Mouse (Mus musculus) left cerebral cortex, postnatal 10 days (tissue): ENCODE data around the gene Fgg. TPM values are rescaled to one million over a fixed set of nuclear protein-coding genes. Genes with fewer than 3 reads are reported as not detected.

Experiments used
- DNase-seq, 2 experiments: peaks; one replicate each; pipeline ENCODE4 v3.0.0; 2021 to 2022; ENCODE audit warnings: low spot score in 2 of 2, mixed read lengths in 1 of 2; ENCODE audit errors: extremely low spot score in 1 of 2
- intact Hi-C: fragments of 180-260 bp; cut with DNase I; formaldehyde crosslinking; loops from one replicate; pipeline ENCODE4 v1.15.1; 2025
- total RNA-seq, 2 experiments: library from RNA; stranded (reverse); gene quantifications; 2 replicates each; pipeline ENCODE4 v1.2.3; 2021

The Fgg gene
- not detected for total RNA-seq

- intact Hi-C loops, result no loop called here
- no peak for DNase-seq
Measured at GRCm38 (mm10) chr3:83007557-83007956, at the start of gene Fgg. TSS of gene Fgg (plus strand) at chr3:83007724.

GRCm38 (mm10) chr3:82971046-82971445 is 36.5 kb upstream of the Fgg start:
- DNase-seq, result no peak
- intact Hi-C loops, result no loop called here

GRCm38 (mm10) chr3:82980818-82981217 is 26.7 kb upstream of the Fgg start:
- DNase-seq, result no peak
- intact Hi-C loops, result no loop called here

- intact Hi-C loops, result no loop called here
- no peak for DNase-seq
Measured at GRCm38 (mm10) chr3:82981861-82982260, 25.7 kb upstream of the Fgg start.

GRCm38 (mm10) chr3:82984840-82985239 is 22.7 kb upstream of the Fgg start:
- intact Hi-C loops, result loop anchor here (5.0 kb wide), 1 partner anchor 108 kb away; the partner anchor contains the start of gene Rbm46
- DNase-seq, result no peak

GRCm38 (mm10) chr3:82991963-82992362 is 15.6 kb upstream of the Fgg start:
- intact Hi-C loops, result no loop called here
- DNase-seq, result no peak

GRCm38 (mm10) chr3:82992956-82993355 is 14.6 kb upstream of the Fgg start:
- no peak for DNase-seq
- intact Hi-C loops, result no loop called here

GRCm38 (mm10) chr3:82995368-82995767 is 12.2 kb upstream of the Fgg start:
- DNase-seq, result peak in 1 of 2 experiments; percentile 77
- intact Hi-C loops, result loop anchor here (5.0 kb wide), 1 partner anchor 277 kb away; no protein-coding TSS in a partner anchor

GRCm38 (mm10) chr3:82996656-82997055 is 10.9 kb upstream of the Fgg start:
- intact Hi-C loops, result loop anchor here (5.0 kb wide), 1 partner anchor 276 kb away; no protein-coding TSS in a partner anchor
- DNase-seq, result no peak

GRCm38 (mm10) chr3:82998772-82999463 is 8.6 kb upstream of the Fgg start:
- DNase-seq, result peak in 1 of 2 experiments; percentile 71
- intact Hi-C loops, result loop anchor here (1.0 to 5.0 kb wide), 2 partner anchors 54 to 273 kb away; no protein-coding TSS in a partner anchor

GRCm38 (mm10) chr3:82999995-83000394 is 7.5 kb upstream of the Fgg start:
- DNase-seq, result no peak
- intact Hi-C loops, result loop anchor here (1.0 to 5.0 kb wide), 2 partner anchors 53 to 272 kb away; no protein-coding TSS in a partner anchor

- peak in 1 of 2 experiments; percentile 18 for DNase-seq
- intact Hi-C loops, result no loop called here
Measured at GRCm38 (mm10) chr3:83002191-83002590, 5.3 kb upstream of the Fgg start.

GRCm38 (mm10) chr3:83003068-83003467 is 4.5 kb upstream of the Fgg start:
- DNase-seq, result no peak
- intact Hi-C loops, result no loop called here

GRCm38 (mm10) chr3:83004801-83005200 is 2.7 kb upstream of the Fgg start:
- no peak for DNase-seq
- intact Hi-C loops, result no loop called here

- intact Hi-C loops, result no loop called here
- DNase-seq, result no peak
Measured at GRCm38 (mm10) chr3:83010291-83010690, 2.8 kb downstream of the Fgg start.

GRCm38 (mm10) chr3:83011136-83011535 is 3.6 kb downstream of the Fgg start:
- intact Hi-C loops, result no loop called here
- no peak for DNase-seq

GRCm38 (mm10) chr3:83011565-83011964 is 4.0 kb downstream of the Fgg start:
- no peak for DNase-seq

GRCm38 (mm10) chr3:83012636-83013035 is 5.1 kb downstream of the Fgg start:
- intact Hi-C loops, result no loop called here
- DNase-seq, result no peak

More at GRCm38 (mm10) chr3:83011565-83011964, 4.0 kb downstream of the Fgg start:
- intact Hi-C loops, result no loop called here

GRCm38 (mm10) chr3:83013951-83014350 is 6.4 kb downstream of the Fgg start:
- no peak for DNase-seq
- intact Hi-C loops, result no loop called here

- intact Hi-C loops, result no loop called here
Measured at GRCm38 (mm10) chr3:83016236-83016635, 8.7 kb downstream of the Fgg start.

GRCm38 (mm10) chr3:83020387-83020786 is 12.9 kb downstream of the Fgg start:
- no peak for DNase-seq
- intact Hi-C loops, result no loop called here

More at GRCm38 (mm10) chr3:83016236-83016635, 8.7 kb downstream of the Fgg start:
- no peak for DNase-seq
